Mouse (Mus musculus): Measurements from ENCODE around the gene Catsperg1.

DNA sequence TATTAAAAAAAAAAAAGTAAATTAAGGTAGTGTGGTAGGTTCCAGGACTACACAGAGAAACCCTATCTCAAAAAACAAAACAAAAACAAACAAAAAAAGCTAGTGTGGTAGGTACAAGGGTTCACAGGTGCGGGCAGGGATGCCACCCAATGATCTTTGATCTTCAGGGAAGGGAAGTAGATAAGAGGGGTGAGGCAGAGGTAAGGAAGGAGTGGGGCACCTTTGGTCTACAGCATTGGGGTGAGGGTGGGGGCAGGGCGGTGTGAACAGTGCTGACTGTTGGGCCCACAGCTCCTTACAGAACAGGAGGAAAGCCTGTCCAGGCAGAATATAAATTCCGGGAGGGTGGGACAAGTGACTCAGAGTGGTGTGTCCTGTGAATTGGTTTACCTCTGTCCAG, 37.3 kb upstream of the Catsperg1 start:
- TF ChIP-seq CTCF (IDR thresholded peaks at IDR 0.05; ENCODE audit: insufficient read depth, low read depth, low read length) = no peak
- TF ChIP-seq POLR2A (IDR thresholded peaks at IDR 0.05; ENCODE audit: insufficient read depth, low read depth, low read length) = no peak
